9 mouse cellular contexts compared by ENCODE assay signal in genomic region chr1:194587532-194587931, GRCm38 (mm10). TPM values are rescaled to one million over a fixed set of nuclear protein-coding genes. Genes with fewer than 3 reads are reported as not detected.
DNase-seq lines count a peak whose midpoint lies in the region; ATAC-seq and TF ChIP-seq lines count a peak whose summit lies in the region.
"Had no signal": no experiment of that assay in that cellular context is flagged by ENCODE, and none has a peak within 500 bp of the region (broad histone marks: within the 10 kb centered on the region; RNA-seq: fewer than 3 reads in every experiment).

No protein-coding gene starts in this region.

- no peak for TF ChIP-seq CTCF in Patski (IDR thresholded peaks at IDR 0.05)
- TF ChIP-seq CTCF in kidney, adult 2 months (conservative IDR thresholded peaks at IDR 0.05; ENCODE audit: insufficient read depth, insufficient read length, low read depth, low read length): no peak

- ATAC-seq in Patski: peak; percentile 54

- H3K27me3 ChIP-seq in heart, embryonic 10.5 days (ENCODE audit: insufficient read depth, poor library complexity, severe bottlenecking): peaks cover 9% of the 10 kb centered on the region; the same call in 1 of the 2 replicates
- peaks cover 3% of the 10 kb centered on the region for H3K27me3 ChIP-seq in Patski
- H3K27me3 ChIP-seq in kidney, adult 2 months (replicated peaks; ENCODE audit: control insufficient read depth, insufficient read depth, low read length): no peaks in the 10 kb centered on the region; the same call in 1 of the 2 replicates
- H3K27me3 ChIP-seq: CH12.LX had no signal

- POLR2A ChIA-PET in Patski (lab: Charles Lee): no interaction called here

- H3K4me1 ChIP-seq in heart, embryonic 10.5 days: peaks cover 18% of the 10 kb centered on the region
- peaks cover 4% of the 10 kb centered on the region; the same call in 1 of the 2 replicates for H3K4me1 ChIP-seq in kidney, adult 2 months (ENCODE audit: control insufficient read depth, insufficient read depth, low read length)

- H3K27ac ChIP-seq in heart, embryonic 10.5 days: no peak overlapping the region
- no peak overlapping the region for H3K27ac ChIP-seq in kidney, adult 2 months (ENCODE audit: insufficient read depth, low read depth, low read length)

- DNase-seq in heart, adult 18-20 months: peak; percentile 18 to 22
- no peak for DNase-seq in heart, embryonic 10.5 days (ENCODE audit: low spot score)
- peak; percentile 10 for DNase-seq in Patski (ENCODE audit: low read depth, low spot score)
- DNase-seq in cerebellum, postnatal 36 days: peak; percentile 45 to 51
- DNase-seq in kidney, adult 2 months: peak; percentile 78
- DNase-seq in skeletal muscle tissue, adult 2 months (ENCODE audit: low read depth, low spot score): peak; percentile 24
- no peak for DNase-seq in natural killer cell, adult 2 months (ENCODE audit: low spot score in 2 of 2)
- no peak for DNase-seq in embryo, embryonic 9.5 days (ENCODE audit: extremely low spot score)

- no peaks in the 10 kb centered on the region for H3K9me3 ChIP-seq in heart, embryonic 10.5 days

- no peaks in the 10 kb centered on the region for H3K36me3 ChIP-seq in heart, embryonic 10.5 days
- H3K36me3 ChIP-seq in kidney, adult 2 months (ENCODE audit: control insufficient read depth, insufficient read depth, low read length): no peaks in the 10 kb centered on the region

- CTCF ChIA-PET in Patski (lab: Charles Lee): no interaction called here

- no peak for TF ChIP-seq POLR2A in kidney, adult 2 months (IDR thresholded peaks at IDR 0.05; ENCODE audit: low read depth, low read length)

- no peak overlapping the region for H3K4me3 ChIP-seq in heart, embryonic 10.5 days
- no peak overlapping the region for H3K4me3 ChIP-seq in kidney, adult 2 months (ENCODE audit: insufficient read depth, low read depth, low read length)

- in situ Hi-C loops in Patski (cut with MboI; ENCODE audit: low pct_unique_long_range_greater_than_20kb): no loop called here

RNA-seq across cellular contexts. Expression of gene Plxna2, which starts 30.5 kb away (rescaled TPM):
- total RNA-seq in heart, adult 18-20 months (2021): 10 to 100 TPM; 28.2 to 29.1 TPM
- 5.8 and 8.2 TPM in 2 replicates for polyA plus RNA-seq in heart, embryonic 10.5 days (2016; fragmentation: Nextera tagmentation; extraction: Ambion mirVana)
- polyA plus RNA-seq in Patski (2021): 26.2 TPM
- 5.1 and 5.9 TPM in 2 replicates for polyA plus RNA-seq in kidney, adult 2 months (2012; rRNA removed)

Comparison
In these comparisons a context has a peak if more than half of its experiments do, and no peak if none do; other contexts are left out.
1. DNase-seq: peak in heart, adult 18-20 months (2 of 2), Patski (single experiment), cerebellum, postnatal 36 days (2 of 2), kidney, adult 2 months (single experiment) and skeletal muscle tissue, adult 2 months (single experiment); none in heart, embryonic 10.5 days (single experiment), natural killer cell, adult 2 months (0 of 2) and embryo, embryonic 9.5 days (single experiment).